ENCODE assay signal across 20 mouse cellular contexts in genomic region chr11:44904121-44904520, GRCm38 (mm10).
A peak's percentile ranks its signal among the peaks of the same experiment; 100 is the strongest.
DNase-seq lines count a peak whose midpoint lies in the region; ATAC-seq lines count a peak whose summit lies in the region.
"Had no signal": no experiment of that assay in that cellular context is flagged by ENCODE, and none has a peak within 500 bp of the region (broad histone marks: within the 10 kb centered on the region; RNA-seq: fewer than 3 reads in every experiment).

No protein-coding gene starts in this region.

- peak; percentile 56 for DNase-seq in heart, adult 11 months
- DNase-seq in heart, postnatal 14 days: no peak
- DNase-seq in midbrain, embryonic 11.5 days (ENCODE audit: low spot score, missing footprints): no peak
- DNase-seq in midbrain, embryonic 10.5 days (ENCODE audit: low spot score): no peak
- no peak for DNase-seq in spleen, postnatal 4 days (ENCODE audit: low spot score in 2 of 2)
- DNase-seq: adrenal gland, adult 8-10 months; B cell, adult 2 months; cerebellum, adult 11 months; cerebellum, postnatal 25 days; gastrocnemius, postnatal 36 days; heart, postnatal 36 days; layer of hippocampus, adult 9-11 months; thymus, postnatal 14 days had no signal

- H3K9me3 ChIP-seq in midbrain, embryonic 11.5 days (ENCODE audit: control insufficient read depth, low read length): no peaks in the 10 kb centered on the region
- H3K9me3 ChIP-seq in midbrain, embryonic 10.5 days (replicated peaks): no peaks in the 10 kb centered on the region
- no peaks in the 10 kb centered on the region for H3K9me3 ChIP-seq in hindbrain, embryonic 15.5 days
- no peaks in the 10 kb centered on the region for H3K9me3 ChIP-seq in neural tube, embryonic 13.5 days
- no peaks in the 10 kb centered on the region for H3K9me3 ChIP-seq in heart, embryonic 12.5 days (replicated peaks)
- H3K9me3 ChIP-seq: liver, embryonic 15.5 days; megakaryocyte, embryonic 14.5 days had no signal

- no peak overlapping the region for H3K9ac ChIP-seq in midbrain, embryonic 11.5 days (ENCODE audit: low read length)
- H3K9ac ChIP-seq in hindbrain, embryonic 15.5 days: no peak overlapping the region
- H3K9ac ChIP-seq in neural tube, embryonic 13.5 days: no peak overlapping the region
- no peak overlapping the region for H3K9ac ChIP-seq in heart, embryonic 12.5 days
- H3K9ac ChIP-seq: liver, embryonic 15.5 days had no signal

- no peaks in the 10 kb centered on the region for H3K36me3 ChIP-seq in midbrain, embryonic 11.5 days (ENCODE audit: control insufficient read depth, insufficient read depth, low read length)
- H3K36me3 ChIP-seq in midbrain, embryonic 10.5 days: 0 out of 2 replicates have a peak, but pooled peaks cover under 1% of the 10 kb centered on the region
- H3K36me3 ChIP-seq in hindbrain, embryonic 15.5 days: no peaks in the 10 kb centered on the region
- peaks cover 11% of the 10 kb centered on the region; the same call in 1 of the 2 replicates for H3K36me3 ChIP-seq in neural tube, embryonic 13.5 days
- no peaks in the 10 kb centered on the region for H3K36me3 ChIP-seq in heart, embryonic 12.5 days
- H3K36me3 ChIP-seq: liver, embryonic 15.5 days had no signal

- intact Hi-C loops in heart, postnatal 14 days (cut with DNase I): no loop called here

- peaks cover 31% of the 10 kb centered on the region for H3K4me1 ChIP-seq in midbrain, embryonic 11.5 days (ENCODE audit: control insufficient read depth, insufficient read depth, low read length)
- peaks cover 46% of the 10 kb centered on the region for H3K4me1 ChIP-seq in midbrain, embryonic 10.5 days
- H3K4me1 ChIP-seq in hindbrain, embryonic 15.5 days (replicated peaks): peaks cover 43% of the 10 kb centered on the region
- peaks cover 61% of the 10 kb centered on the region for H3K4me1 ChIP-seq in neural tube, embryonic 13.5 days (replicated peaks)
- peaks cover 8% of the 10 kb centered on the region for H3K4me1 ChIP-seq in heart, embryonic 12.5 days (replicated peaks)
- H3K4me1 ChIP-seq: liver, embryonic 15.5 days had no signal

- ATAC-seq in midbrain, embryonic 11.5 days (ENCODE audit: low FRiP score): no peak
- ATAC-seq in hindbrain, embryonic 15.5 days (ENCODE audit: low FRiP score, low read depth): no peak
- peak; percentile 41; the same call in 1 of the 2 replicates for ATAC-seq in neural tube, embryonic 13.5 days (ENCODE audit: low read depth)
- no peak for ATAC-seq in heart, embryonic 12.5 days (ENCODE audit: insufficient number of reproducible peaks, low FRiP score)
- ATAC-seq: lung, postnatal 0 days had no signal

- 57% methylated on average over 9 of the region's 9 CpGs for WGBS in midbrain, embryonic 11.5 days
- WGBS in midbrain, embryonic 10.5 days: 74% methylated on average over 9 of the region's 9 CpGs
- WGBS in hindbrain, embryonic 15.5 days: 26% methylated on average over 9 of the region's 9 CpGs
- 19% methylated on average over 9 of the region's 9 CpGs for WGBS in neural tube, embryonic 13.5 days
- WGBS in heart, embryonic 12.5 days: 81% methylated on average over 9 of the region's 9 CpGs

- peak overlapping the region; percentile 21 for H3K27ac ChIP-seq in midbrain, embryonic 11.5 days (ENCODE audit: low read depth, low read length)
- H3K27ac ChIP-seq in midbrain, embryonic 10.5 days (replicated peaks): no peak overlapping the region
- 0 out of 2 replicates have a peak overlapping the region, but pooled peaks have one; percentile 25 for H3K27ac ChIP-seq in hindbrain, embryonic 15.5 days (replicated peaks)
- H3K27ac ChIP-seq in neural tube, embryonic 13.5 days (replicated peaks): peak overlapping the region; percentile 89
- H3K27ac ChIP-seq in heart, embryonic 12.5 days (ENCODE audit: poor library complexity, severe bottlenecking): no peak overlapping the region
- H3K27ac ChIP-seq: liver, embryonic 15.5 days had no signal

- no peak overlapping the region for H3K4me2 ChIP-seq in midbrain, embryonic 11.5 days
- H3K4me2 ChIP-seq in hindbrain, embryonic 15.5 days: no peak overlapping the region
- no peak overlapping the region for H3K4me2 ChIP-seq in neural tube, embryonic 13.5 days
- H3K4me2 ChIP-seq in heart, embryonic 12.5 days: no peak overlapping the region
- H3K4me2 ChIP-seq: heart, embryonic 11.5 days; liver, embryonic 15.5 days had no signal

- no peak overlapping the region for H3K4me3 ChIP-seq in midbrain, embryonic 11.5 days (ENCODE audit: low read depth, low read length)
- no peak overlapping the region for H3K4me3 ChIP-seq in midbrain, embryonic 10.5 days
- H3K4me3 ChIP-seq in hindbrain, embryonic 15.5 days: no peak overlapping the region
- H3K4me3 ChIP-seq in neural tube, embryonic 13.5 days: no peak overlapping the region
- H3K4me3 ChIP-seq in heart, embryonic 12.5 days: no peak overlapping the region
- H3K4me3 ChIP-seq: liver, embryonic 15.5 days; megakaryocyte, embryonic 14.5 days had no signal

- no peaks in the 10 kb centered on the region for H3K27me3 ChIP-seq in midbrain, embryonic 11.5 days (ENCODE audit: control insufficient read depth, insufficient read depth, low read length)
- H3K27me3 ChIP-seq in midbrain, embryonic 10.5 days (ENCODE audit: low read depth, poor library complexity, severe bottlenecking): no peaks in the 10 kb centered on the region; the same call in 1 of the 2 replicates
- H3K27me3 ChIP-seq in hindbrain, embryonic 15.5 days: no peaks in the 10 kb centered on the region
- H3K27me3 ChIP-seq in neural tube, embryonic 13.5 days: no peaks in the 10 kb centered on the region
- no peaks in the 10 kb centered on the region for H3K27me3 ChIP-seq in heart, embryonic 12.5 days (replicated peaks)
- H3K27me3 ChIP-seq: liver, embryonic 15.5 days had no signal

Comparison
In these comparisons a context has a peak if more than half of its experiments do, and no peak if none do; other contexts are left out.
1. H3K27ac ChIP-seq: peak in midbrain, embryonic 11.5 days (single experiment), hindbrain, embryonic 15.5 days (single experiment) and neural tube, embryonic 13.5 days (single experiment); none in midbrain, embryonic 10.5 days (single experiment) and heart, embryonic 12.5 days (single experiment).